Mouse (Mus musculus) testis, adult 2 months (tissue): Measurements from ENCODE around the gene Ppef2.

Source experiments
- CTCF ChIP-seq: fragments of 200-500 bp; IDR thresholded peaks from 2 replicates; pipeline ENCODE4 v1.5.1; 2012; ENCODE audit warnings: low read depth, mild to moderate bottlenecking, inconsistent platforms, low read length, moderate library complexity; ENCODE audit not compliant: control insufficient read depth, insufficient read depth, insufficient replicate concordance
- POLR2A ChIP-seq: fragments of 200-500 bp; IDR thresholded peaks from 2 replicates; pipeline ENCODE4 v1.6.1; 2012; ENCODE audit warnings: low read depth, mild to moderate bottlenecking, inconsistent platforms, low read length, moderate library complexity; ENCODE audit not compliant: control insufficient read depth

DNA sequence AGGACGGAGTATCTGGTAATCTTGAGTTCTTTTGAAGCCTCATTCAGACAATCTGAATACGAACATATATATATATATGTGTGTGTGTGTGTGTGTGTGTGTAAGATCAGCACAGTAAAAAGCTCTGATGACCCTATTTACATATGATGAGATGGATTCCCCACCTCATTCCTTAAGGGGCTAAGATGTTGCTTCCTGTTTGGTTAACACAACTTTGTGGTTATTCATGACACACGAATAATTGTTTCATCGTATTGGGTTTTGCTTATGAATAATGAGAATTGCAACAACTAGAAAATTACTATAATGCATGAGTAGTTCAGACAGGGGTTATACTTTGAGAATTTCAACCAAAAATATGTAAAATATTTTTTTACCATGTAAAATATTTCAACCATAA is 40.8 kb downstream of the Ppef2 start, which contains the start of gene U90926:
- no peak for TF ChIP-seq CTCF
- TF ChIP-seq POLR2A = no peak
